Mouse (Mus musculus) CH12.LX (cell line): ENCODE measurements at regions not wholly inside any gene's neighbourhood (a gene's known extent, or its start where the extent isn't known, plus 50 kb on each side); places are given as distances from the start of the nearest gene placed in this dataset.

Source experiments
- DNase-seq: peaks from one replicate; pipeline ENCODE4 v3.0.0-alpha.2; 2013; ENCODE audit errors: extremely low read depth
- H3K27ac ChIP-seq: 2 replicates; pipeline ENCODE4 v1.5.1; 2012; ENCODE audit warnings: low read depth, mild to moderate bottlenecking, control low read depth, moderate library complexity; ENCODE audit not compliant: insufficient read depth
- H3K27me3 ChIP-seq: replicated peaks from 2 replicates; pipeline ENCODE3; 2012; ENCODE audit warnings: inconsistent platforms
- H3K36me3 ChIP-seq, 2 experiments: replicated peaks in 1 of 2; 2 replicates each; pipeline versions ENCODE3 to v1.6.1; 2012; ENCODE audit warnings: inconsistent platforms in 1 of 2, low read length in 1 of 2, mild to moderate bottlenecking in 1 of 2, mixed read lengths in 1 of 2, moderate library complexity in 1 of 2; ENCODE audit not compliant: control insufficient read depth in 1 of 2, insufficient read depth in 1 of 2
- H3K4me1 ChIP-seq, 2 experiments: 2 replicates each; pipeline ENCODE4 v1.6.1; 2012; ENCODE audit warnings: inconsistent platforms in 1 of 2, moderate library complexity in 1 of 2; ENCODE audit not compliant: insufficient read depth in 2 of 2, control insufficient read depth in 1 of 2
- H3K4me2 ChIP-seq: 2 replicates; pipeline ENCODE4 v1.6.1; 2012; ENCODE audit warnings: low read depth, mild to moderate bottlenecking, control low read depth; ENCODE audit not compliant: poor library complexity, insufficient read depth, severe bottlenecking
- H3K4me3 ChIP-seq, 3 experiments: fragments of 150-350 bp in 1 of 3; sonication (generic) in 1 of 3; replicated peaks in 1 of 3; 2 replicates each; pipeline versions ENCODE3 to v1.5.1; 2011 to 2012; ENCODE audit warnings: low read depth in 2 of 3, low read length in 2 of 3, mild to moderate bottlenecking in 2 of 3, moderate library complexity in 2 of 3, control low read depth in 1 of 3, improper control_type of control experiment in 1 of 3, inconsistent platforms in 1 of 3, mixed read lengths in 1 of 3; ENCODE audit not compliant: poor library complexity in 1 of 3
- H3K79me2 ChIP-seq: replicated peaks from 2 replicates; pipeline ENCODE4 v1.6.1; 2012; ENCODE audit warnings: mild to moderate bottlenecking, moderate library complexity; ENCODE audit not compliant: control insufficient read depth, poor library complexity, insufficient read depth, severe bottlenecking; ENCODE audit errors: extremely low read depth
- H3K9ac ChIP-seq: 2 replicates; pipeline ENCODE4 v1.6.1; 2012; ENCODE audit warnings: low read depth, mild to moderate bottlenecking, control low read depth, moderate library complexity; ENCODE audit not compliant: insufficient read depth
- H3K9me3 ChIP-seq: replicated peaks from 2 replicates; pipeline ENCODE3; 2012; ENCODE audit warnings: low read length, inconsistent platforms, mixed read lengths
- CHD1 ChIP-seq: IDR thresholded peaks from 2 replicates; pipeline ENCODE4 v1.6.1; 2012; ENCODE audit warnings: low read depth, low read length, improper control_type of control experiment, inconsistent platforms
- CHD2 ChIP-seq: IDR thresholded peaks from 2 replicates; pipeline ENCODE4 v1.6.1; 2011; ENCODE audit warnings: low read length, improper control_type of control experiment
- JUND ChIP-seq: conservative IDR thresholded peaks from 2 replicates; pipeline ENCODE4 v1.6.1; 2011; ENCODE audit warnings: low read depth, low read length, improper control_type of control experiment
- KAT2A ChIP-seq: IDR thresholded peaks from 2 replicates; pipeline ENCODE4 v1.6.1; 2012; ENCODE audit warnings: low read length, improper control_type of control experiment, inconsistent platforms; ENCODE audit not compliant: insufficient replicate concordance
- MAZ ChIP-seq: IDR thresholded peaks from 2 replicates; pipeline ENCODE4 v1.6.1; 2012; ENCODE audit warnings: low read depth, mild to moderate bottlenecking, inconsistent platforms, low read length, improper control_type of control experiment, moderate library complexity
- RAD21 ChIP-seq: IDR thresholded peaks from 2 replicates; pipeline ENCODE4 v1.6.1; 2011; ENCODE audit warnings: low read depth, mild to moderate bottlenecking, low read length, improper control_type of control experiment, moderate library complexity
- SIN3A ChIP-seq: IDR thresholded peaks from 2 replicates; pipeline ENCODE4 v1.6.1; 2012; ENCODE audit warnings: low read length, improper control_type of control experiment, inconsistent platforms
- SMC3 ChIP-seq: IDR thresholded peaks from 2 replicates; pipeline ENCODE4 v1.6.1; 2011; ENCODE audit warnings: low read depth, low read length, improper control_type of control experiment
- TCF12 ChIP-seq: IDR thresholded peaks from 2 replicates; pipeline ENCODE4 v1.6.1; 2014; ENCODE audit warnings: low read depth, mild to moderate bottlenecking, inconsistent platforms, low read length, improper control_type of control experiment
- USF1 ChIP-seq: IDR thresholded peaks from 2 replicates; pipeline ENCODE4 v1.6.1; 2014; ENCODE audit warnings: low read depth, mild to moderate bottlenecking, inconsistent platforms, low read length, improper control_type of control experiment
- USF2 ChIP-seq: conservative IDR thresholded peaks from 2 replicates; pipeline ENCODE4 v1.6.1; 2011; ENCODE audit warnings: low read depth, low read length, improper control_type of control experiment
- ZMIZ1 ChIP-seq: IDR thresholded peaks from 2 replicates; pipeline ENCODE4 v1.6.1; 2012; ENCODE audit warnings: low read depth, mild to moderate bottlenecking, inconsistent platforms, low read length, improper control_type of control experiment
- ZNF384 ChIP-seq: IDR thresholded peaks from 2 replicates; pipeline ENCODE4 v1.6.1; 2012; ENCODE audit warnings: low read depth, low read length, improper control_type of control experiment, inconsistent platforms
- dilution Hi-C: fragments of 300-500 bp; cut with MboI; formaldehyde crosslinking; loops from 2 replicates; pipeline ENCODE4 v1.14.3; 2020; ENCODE audit warnings: low sequenced_read_pairs; ENCODE audit not compliant: extremely low pct_unique_long_range_greater_than_20kb, extremely low pct_ligation_motif_present
- in situ Hi-C: fragments of 300-500 bp; cut with MboI; formaldehyde crosslinking; loops from 3 replicates; pipeline ENCODE4 v1.14.3; 2019; ENCODE audit warnings: low sequenced_read_pairs, low pct_ligation_motif_present, low pct_unique_long_range_greater_than_20kb, mixed read lengths

GRCm38 (mm10) chr17:87563375-87563774 lies 72.4 kb upstream of the Epcam start:
- Histone ChIP-seq H3K4me3 (no peak overlapping the region), H3K9me3 (no peaks in the 10 kb centered on the region), H3K4me2 (no peak overlapping the region), H3K36me3 (no peaks in the 10 kb centered on the region), H3K27me3 (no peaks in the 10 kb centered on the region), H3K9ac (no peak overlapping the region), H3K4me1 (peaks cover 21 to 28% of the 10 kb centered on the region in 2 experiments), H3K79me2 (no peaks in the 10 kb centered on the region), H3K27ac (no peak overlapping the region)
- no peak for TF ChIP-seq USF1
- TF ChIP-seq ZNF384, result no peak
- no peak for TF ChIP-seq CHD1
- TF ChIP-seq USF2, result no peak
- TF ChIP-seq ZMIZ1, result no peak
- DNase-seq, result no peak
- dilution Hi-C loops (no loop called here), in situ Hi-C loops (loop anchor here (25.0 kb wide), 1 partner anchor 651 kb away; the partner anchor contains the start of gene Tmem247)

- no peak overlapping the region for H3K4me3 ChIP-seq
- H3K27me3 ChIP-seq, result no peaks in the 10 kb centered on the region
- H3K9ac ChIP-seq, result no peak overlapping the region
- peaks cover 14 to 36% of the 10 kb centered on the region in 2 experiments for H3K4me1 ChIP-seq
- dilution Hi-C loops, result no loop called here
- in situ Hi-C loops, result loop anchor here (5.0 to 25.0 kb wide), 3 partner anchors 33 to 653 kb away; partner anchors contain the start of gene Tmem247
- no peaks in the 10 kb centered on the region for H3K79me2 ChIP-seq
- H3K36me3 ChIP-seq, result no peaks in the 10 kb centered on the region
- H3K4me2 ChIP-seq, result no peak overlapping the region
- H3K9me3 ChIP-seq, result no peaks in the 10 kb centered on the region
- DNase-seq, result no peak
- TF ChIP-seq RAD21 (no peak), MAZ (no peak), KAT2A (no peak), SMC3 (no peak)
- H3K27ac ChIP-seq, result no peak overlapping the region
These were observed 70.1 kb upstream of the Epcam start for GRCm38 (mm10) chr17:87565631-87566030.

GRCm38 (mm10) chr17:87566296-87566695 lies 69.5 kb upstream of the Epcam start:
- H3K9ac ChIP-seq, result no peak overlapping the region
- no peaks in the 10 kb centered on the region for H3K9me3 ChIP-seq
- in situ Hi-C loops (loop anchor here (5.0 to 25.0 kb wide), 3 partner anchors 34 to 654 kb away; partner anchors contain the start of gene Tmem247), dilution Hi-C loops (no loop called here)
- no peak overlapping the region for H3K4me3 ChIP-seq
- peaks cover 11 to 40% of the 10 kb centered on the region in 2 experiments for H3K4me1 ChIP-seq
- H3K27ac ChIP-seq, result no peak overlapping the region
- TF ChIP-seq SMC3, result no peak
- no peak for TF ChIP-seq CHD2
- TF ChIP-seq SIN3A, result no peak
- no peak for TF ChIP-seq ZNF384
- no peak for TF ChIP-seq TCF12
- TF ChIP-seq ZMIZ1, result no peak
- TF ChIP-seq JUND, result no peak
- no peak overlapping the region for H3K4me2 ChIP-seq
- H3K79me2 ChIP-seq, result no peaks in the 10 kb centered on the region
- H3K36me3 ChIP-seq, result no peaks in the 10 kb centered on the region
- DNase-seq, result no peak
- H3K27me3 ChIP-seq, result no peaks in the 10 kb centered on the region
